Comparison of ENCODE assay signal across 18 mouse cellular contexts in the genomic region with DNA sequence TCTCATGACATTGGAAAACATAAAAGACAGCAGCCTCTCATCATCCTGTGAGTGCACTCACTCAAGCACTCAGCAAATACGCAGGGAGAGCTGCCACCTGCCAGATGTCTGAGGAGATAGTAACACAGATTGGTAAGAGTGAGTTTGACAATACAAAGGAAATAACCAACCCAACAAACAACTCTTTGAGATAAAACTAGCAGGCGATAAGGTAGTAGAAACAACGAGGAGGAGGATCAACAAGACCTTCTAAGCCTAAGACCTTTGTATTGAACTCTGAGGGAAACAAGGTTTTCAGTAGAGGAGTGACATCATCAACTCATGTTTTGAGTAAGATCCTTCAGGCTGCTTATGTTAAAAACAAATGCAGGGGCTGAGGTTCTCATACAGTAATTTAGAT. TPM values are rescaled to one million over a fixed set of nuclear protein-coding genes. Genes with fewer than 3 reads are reported as not detected.
"Had no signal": no experiment of that assay in that cellular context is flagged by ENCODE, and none has a peak within 500 bp of the region (broad histone marks: within the 10 kb centered on the region; RNA-seq: fewer than 3 reads in every experiment).

No protein-coding gene starts in this region.

- H3K9ac ChIP-seq: limb, embryonic 15.5 days; liver, embryonic 14.5 days; midbrain, embryonic 13.5 days; neural tube, embryonic 13.5 days had no signal

- H3K4me1 ChIP-seq: limb, embryonic 15.5 days; midbrain, embryonic 13.5 days; neural tube, embryonic 13.5 days had no signal

- DNase-seq: kidney, adult 18-20 months; kidney, postnatal 14 days; lung, adult 18-20 months; lung, postnatal 36 days; retina, postnatal 1 day; right cerebral cortex, postnatal 4 days; spleen, adult 18-20 months had no signal

- ATAC-seq: midbrain, embryonic 13.5 days had no signal

- H3K27me3 ChIP-seq: limb, embryonic 15.5 days; midbrain, embryonic 13.5 days; neural tube, embryonic 13.5 days had no signal

- H3K27ac ChIP-seq: left cerebral cortex, adult 2 months; limb, embryonic 15.5 days; liver, embryonic 14.5 days; midbrain, embryonic 13.5 days; neural tube, embryonic 13.5 days had no signal

- H3K9me3 ChIP-seq: limb, embryonic 15.5 days; midbrain, embryonic 13.5 days; neural tube, embryonic 13.5 days had no signal

- H3K4me3 ChIP-seq: left cerebral cortex, adult 2 months; limb, embryonic 15.5 days; midbrain, embryonic 13.5 days; neural tube, embryonic 13.5 days had no signal

- H3K4me2 ChIP-seq: limb, embryonic 15.5 days; midbrain, embryonic 13.5 days; neural tube, embryonic 13.5 days had no signal

RNA-seq across cellular contexts. Expression of a gene that starts 38.3 kb away (rescaled TPM):
- total RNA-seq: layer of hippocampus, adult 8-10 months; layer of hippocampus, postnatal 25 days; left cerebral cortex, adult 2 months; left cerebral cortex, postnatal 14 days had no signal
- polyA plus RNA-seq: kidney, embryonic 14.5 days; large intestine, adult 2 months; neural tube, embryonic 13.5 days; stomach, embryonic 14.5 days had no signal
